Mouse (Mus musculus) cerebellum, postnatal 25 days (tissue): ENCODE results near the gene Foxe3.
"Not testable (repeated sequence)": the region's sequence is repeated elsewhere in the genome, so short reads cannot be mapped to it uniquely, and the experiment has no call there.

Experiments
- DNase-seq, 2 experiments: peaks; one replicate each; pipeline ENCODE4 v3.0.0; 2021; ENCODE audit warnings: mixed read lengths in 2 of 2

Gene Foxe3

GRCm38 (mm10) chr4:114925917-114926312, at the start of gene Foxe3:
TSS of gene Foxe3 (minus strand) at chr4:114926013.
- DNase-seq: no peak

GRCm38 (mm10) chr4:114973229-114973740, 47.5 kb upstream of the Foxe3 start:
- no peak for DNase-seq

- no peak for DNase-seq
These were observed 44.9 kb upstream of the Foxe3 start for GRCm38 (mm10) chr4:114970736-114971135.

GRCm38 (mm10) chr4:114960881-114961280, 35.1 kb upstream of the Foxe3 start:
- DNase-seq: not testable (repeated sequence)

DNA sequence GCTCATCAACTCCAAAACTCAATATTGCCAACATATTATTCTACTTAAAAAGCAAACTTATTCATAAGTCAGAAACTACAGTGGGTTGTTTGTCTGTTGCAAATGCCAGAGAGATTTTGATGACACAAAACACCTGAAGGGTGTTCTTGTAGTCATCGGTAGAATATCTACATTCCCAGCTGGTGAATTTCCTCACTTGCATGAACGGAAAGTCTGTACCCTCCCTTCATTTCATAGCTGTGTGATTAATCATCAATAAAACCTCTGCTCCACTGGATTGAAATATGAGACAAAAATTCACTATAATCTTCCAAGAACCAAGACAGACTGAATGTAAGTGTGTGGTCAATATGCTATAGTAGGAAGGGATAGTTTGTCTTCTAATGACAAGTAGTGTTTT, 33.7 kb upstream of the Foxe3 start:
- DNase-seq: no peak

GRCm38 (mm10) chr4:114958786-114959185, 33.0 kb upstream of the Foxe3 start:
- no peak for DNase-seq

DNA sequence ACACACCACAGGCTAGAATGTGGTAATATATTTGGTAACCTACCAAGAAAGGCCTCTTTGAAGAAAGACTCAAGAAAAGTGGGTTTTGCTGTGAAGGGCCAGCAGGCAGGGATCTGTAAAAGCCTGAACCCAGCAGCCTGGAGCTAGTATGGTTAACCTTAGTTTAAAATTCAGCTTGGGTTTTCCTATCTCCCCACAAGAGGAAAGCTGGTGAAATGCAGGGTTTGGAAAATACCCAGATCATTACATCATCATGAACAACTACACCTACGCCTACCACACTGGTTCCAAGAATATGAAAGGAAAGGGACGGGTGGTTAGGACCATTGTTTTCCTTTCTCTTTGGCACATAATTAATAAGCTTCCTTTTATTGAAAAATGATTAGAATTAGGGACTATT, 32.4 kb upstream of the Foxe3 start:
- DNase-seq: no peak

GRCm38 (mm10) chr4:114957403-114957802, 31.6 kb upstream of the Foxe3 start:
- DNase-seq: peak in 1 of 2 experiments; percentile 42

DNA sequence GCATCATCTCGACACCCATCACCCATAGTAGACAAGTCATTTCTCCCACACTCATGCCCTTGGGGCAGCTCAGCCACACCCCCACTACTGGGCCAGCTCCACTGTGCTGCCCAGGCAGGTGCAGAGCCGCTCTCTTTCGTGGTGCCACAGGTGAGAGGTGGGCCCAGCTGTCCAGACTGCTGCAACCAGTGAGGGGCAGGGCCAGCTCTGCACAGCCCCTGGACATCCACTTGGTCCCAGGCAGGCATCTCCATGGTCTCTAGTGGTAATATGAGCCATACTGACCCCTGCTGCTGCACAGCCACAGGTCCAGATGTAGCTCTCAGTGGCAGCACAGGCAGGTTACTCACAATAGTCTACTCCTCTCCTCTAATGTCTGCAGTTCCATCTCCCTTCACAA, 27.4 kb upstream of the Foxe3 start:
- DNase-seq: no peak

DNA sequence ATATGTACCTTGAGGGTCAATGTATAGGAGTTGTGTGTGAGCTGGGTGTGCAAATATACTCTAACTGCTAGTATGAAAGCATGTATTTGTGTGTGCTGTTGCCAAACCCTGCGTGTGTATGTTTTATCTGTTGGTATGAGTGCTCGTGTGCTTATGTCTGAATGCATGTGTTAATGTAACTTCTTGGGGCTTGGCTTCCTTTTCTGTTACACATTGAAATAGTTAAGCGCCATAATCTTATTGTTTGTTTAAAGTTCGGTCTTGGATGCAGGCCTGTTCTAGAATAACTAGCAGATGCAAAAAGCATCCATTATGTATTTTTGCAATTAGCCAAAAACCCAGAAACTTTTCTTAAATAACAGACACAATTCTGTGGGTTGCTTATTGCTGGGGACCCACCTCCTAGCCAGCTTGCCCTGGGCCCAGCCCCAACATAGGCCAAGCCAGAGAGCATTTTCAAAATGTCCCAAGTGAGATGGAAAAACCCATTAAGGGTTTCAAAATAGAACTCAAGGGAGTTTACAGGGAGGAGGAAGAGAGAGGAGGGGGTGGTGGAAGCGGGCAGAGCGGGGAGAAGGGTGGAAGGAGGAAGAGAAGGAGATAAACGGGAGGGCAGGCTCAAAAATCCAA, 22.2 kb upstream of the Foxe3 start:
- DNase-seq: no peak

- peak; percentile 77 to 85 for DNase-seq
These were observed 21.6 kb upstream of the Foxe3 start for GRCm38 (mm10) chr4:114947395-114947794.

DNA sequence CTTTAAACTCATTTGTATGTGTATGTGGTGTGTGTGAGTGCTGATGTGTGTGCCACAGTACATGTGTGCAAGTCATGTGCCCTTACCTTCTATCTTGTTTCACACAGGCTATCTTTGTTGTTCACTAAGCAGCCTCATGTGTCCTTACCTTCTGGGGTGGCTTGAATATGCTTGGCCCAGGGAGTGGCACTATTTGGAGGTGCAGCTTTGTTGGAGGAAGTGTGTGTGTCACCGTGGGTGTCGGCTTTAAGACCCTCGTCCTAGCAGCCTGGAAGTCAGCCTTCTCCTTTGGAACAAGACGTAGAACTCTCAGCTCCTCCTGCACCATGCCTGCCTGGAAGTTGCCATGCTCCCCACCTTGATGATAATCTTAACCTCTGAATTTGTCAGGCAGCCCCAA, 20.6 kb upstream of the Foxe3 start:
- DNase-seq: no peak

GRCm38 (mm10) chr4:114945021-114945420, 19.2 kb upstream of the Foxe3 start:
- DNase-seq: no peak

GRCm38 (mm10) chr4:114942583-114942982, 16.8 kb upstream of the Foxe3 start:
- DNase-seq: no peak

GRCm38 (mm10) chr4:114942112-114942511, 16.3 kb upstream of the Foxe3 start:
- DNase-seq: no peak

- DNase-seq: no peak
These were observed 15.5 kb upstream of the Foxe3 start for GRCm38 (mm10) chr4:114941311-114941710.

- DNase-seq: no peak
These were observed 12.4 kb upstream of the Foxe3 start for GRCm38 (mm10) chr4:114938248-114938647.

DNA sequence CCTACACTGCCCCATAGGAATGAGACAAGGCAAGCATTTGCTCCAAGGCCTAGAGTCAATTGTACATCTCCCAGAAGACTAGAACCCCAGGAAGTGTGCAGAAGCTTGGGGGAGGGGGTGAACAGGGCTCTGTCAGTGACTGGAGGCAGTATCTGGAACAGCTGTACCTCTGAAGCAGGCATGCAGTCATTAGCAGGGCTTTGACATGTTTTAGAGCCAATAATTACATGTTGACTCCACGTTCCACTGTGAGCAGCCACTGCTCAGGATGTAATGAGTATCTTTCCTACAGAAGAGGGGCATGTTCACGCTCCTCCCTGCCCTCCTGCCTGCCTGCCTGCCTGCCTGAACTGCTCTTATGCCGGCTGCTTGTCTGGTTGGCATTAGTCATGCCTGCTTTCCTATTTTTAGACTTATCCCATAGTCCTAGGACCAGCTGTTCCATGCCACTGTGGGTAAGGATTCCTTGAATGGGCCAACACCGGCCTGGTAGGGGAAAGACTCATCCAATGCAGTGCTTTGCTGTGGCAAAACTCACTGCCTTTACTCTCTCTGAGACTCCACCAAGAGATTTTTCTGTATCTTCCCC, 11.7 kb upstream of the Foxe3 start:
- DNase-seq: no peak

- no peak for DNase-seq
These were observed 8.4 kb upstream of the Foxe3 start for GRCm38 (mm10) chr4:114934188-114934587.

GRCm38 (mm10) chr4:114932747-114933146, 6.9 kb upstream of the Foxe3 start:
- no peak for DNase-seq

GRCm38 (mm10) chr4:114929155-114929554, 3.3 kb upstream of the Foxe3 start:
- DNase-seq: no peak

- DNase-seq: no peak
These were observed 569 bp downstream of the Foxe3 start for GRCm38 (mm10) chr4:114924971-114925916.

GRCm38 (mm10) chr4:114917091-114917490, 8.7 kb downstream of the Foxe3 start:
- peak in 1 of 2 experiments; percentile 20 for DNase-seq
